Mouse (Mus musculus) ovary, postnatal 10 days (tissue): ENCODE measurements around the gene Sept1.
"Not testable (repeated sequence)": the region's sequence is repeated elsewhere in the genome, so short reads cannot be mapped to it uniquely, and the experiment has no call there.

Experiments
- DNase-seq: peaks from one replicate; pipeline ENCODE4 v3.0.0; 2022; ENCODE audit warnings: low spot score

The Sept1 gene

GRCm38 (mm10) chr7:127253821-127254769 lies 21.2 kb upstream of the Sept1 start:
- DNase-seq, result peak; percentile 81

- no peak for DNase-seq
These were observed 20.4 kb upstream of the Sept1 start for GRCm38 (mm10) chr7:127253341-127253740.

- DNase-seq, result no peak
These were observed 19.5 kb upstream of the Sept1 start for GRCm38 (mm10) chr7:127252414-127252813.

- not testable (repeated sequence) for DNase-seq
These were observed 17.6 kb upstream of the Sept1 start for GRCm38 (mm10) chr7:127250511-127250910.

GRCm38 (mm10) chr7:127244658-127245510 lies 12.0 kb upstream of the Sept1 start:
- DNase-seq, result no peak

- peak; percentile 84 for DNase-seq
These were observed 11.1 kb upstream of the Sept1 start, which contains the start of gene Zfp771 for GRCm38 (mm10) chr7:127243870-127244657. Zfp771 (plus strand) TSS chr7:127244274.

- DNase-seq, result no peak
These were observed 10.5 kb upstream of the Sept1 start for GRCm38 (mm10) chr7:127243361-127243867.

- DNase-seq, result no peak
These were observed 1.8 kb upstream of the Sept1 start for GRCm38 (mm10) chr7:127234777-127235176.

GRCm38 (mm10) chr7:127233765-127234164 lies 835 bp upstream of the Sept1 start:
- no peak for DNase-seq

- no peak for DNase-seq
These were observed 429 bp upstream of the Sept1 start for GRCm38 (mm10) chr7:127233368-127233749.

GRCm38 (mm10) chr7:127231826-127232621 lies 906 bp downstream of the Sept1 start:
- no peak for DNase-seq

GRCm38 (mm10) chr7:127231376-127231775 lies 1.6 kb downstream of the Sept1 start:
- no peak for DNase-seq

GRCm38 (mm10) chr7:127228615-127229303 lies 4.2 kb downstream of the Sept1 start:
- DNase-seq, result peak; percentile 45

- DNase-seq, result no peak
These were observed 7.6 kb downstream of the Sept1 start for GRCm38 (mm10) chr7:127225147-127225995.

GRCm38 (mm10) chr7:127224616-127225015 lies 8.3 kb downstream of the Sept1 start:
- DNase-seq, result no peak

GRCm38 (mm10) chr7:127223515-127224478 lies 9.1 kb downstream of the Sept1 start:
- DNase-seq, result no peak

- DNase-seq, result no peak
These were observed 9.8 kb downstream of the Sept1 start for GRCm38 (mm10) chr7:127223106-127223505.

- DNase-seq, result no peak
These were observed 12.5 kb downstream of the Sept1 start for GRCm38 (mm10) chr7:127220440-127220839.
